Mouse (Mus musculus) myocyte (in vitro differentiated cells): ENCODE measurements around the gene Cd72. TPM values are rescaled to one million over a fixed set of nuclear protein-coding genes. Genes with fewer than 3 reads are reported as not detected.

ENCODE experiments used
- H3K27me3 ChIP-seq: one replicate; pipeline ENCODE4 v1.6.1; 2011; ENCODE audit not compliant: control insufficient read depth, insufficient read depth, insufficient read length
- H3K36me3 ChIP-seq: one replicate; pipeline ENCODE4 v1.6.1; 2011; ENCODE audit not compliant: control insufficient read depth, insufficient read depth
- H3K4me2 ChIP-seq: one replicate; pipeline ENCODE4 v1.6.1; 2011; ENCODE audit warnings: low read depth, control low read depth
- H3K4me3 ChIP-seq: one replicate; pipeline ENCODE4 v1.5.1; 2011; ENCODE audit warnings: mild to moderate bottlenecking, control low read depth, moderate library complexity
- H3K79me2 ChIP-seq: one replicate; pipeline ENCODE4 v1.6.1; 2011; ENCODE audit not compliant: control insufficient read depth, insufficient read depth
- H3ac ChIP-seq: one replicate; pipeline ENCODE4 v1.6.1; 2011; ENCODE audit not compliant: control insufficient read depth, insufficient read length
- CEBPB ChIP-seq: IDR thresholded peaks from 2 replicates; pipeline ENCODE4 v1.6.1; 2011; ENCODE audit warnings: mild to moderate bottlenecking, moderate library complexity; ENCODE audit not compliant: poor library complexity, insufficient read depth, severe bottlenecking
- E2F4 ChIP-seq: IDR thresholded peaks from one replicate; pipeline ENCODE4 v1.6.1; 2011; ENCODE audit warnings: mild to moderate bottlenecking, control low read depth, moderate library complexity; ENCODE audit not compliant: insufficient read depth
- MAX ChIP-seq: IDR thresholded peaks from one replicate; pipeline ENCODE4 v1.6.1; 2011; ENCODE audit warnings: low read depth, mild to moderate bottlenecking, control low read depth
- MYOD1 ChIP-seq, 3 experiments: IDR thresholded peaks; one replicate each; pipeline ENCODE4 v1.6.1; 2011; ENCODE audit warnings: control low read depth in 2 of 3, low read depth in 2 of 3, mild to moderate bottlenecking in 2 of 3, moderate library complexity in 1 of 3; ENCODE audit not compliant: insufficient read length in 2 of 3, control insufficient read depth in 1 of 3
- MYOG ChIP-seq, 3 experiments: IDR thresholded peaks; one replicate each; pipeline ENCODE4 v1.6.1; 2011; ENCODE audit warnings: control low read depth in 2 of 3, low read depth in 2 of 3, mild to moderate bottlenecking in 2 of 3; ENCODE audit not compliant: insufficient read length in 2 of 3, control insufficient read depth in 1 of 3, insufficient read depth in 1 of 3
- POLR2A ChIP-seq: IDR thresholded peaks from one replicate; pipeline ENCODE4 v1.6.1; 2011; ENCODE audit warnings: low read depth, mild to moderate bottlenecking, control low read depth, moderate library complexity; ENCODE audit not compliant: insufficient read length
- POLR2AphosphoS2 ChIP-seq: IDR thresholded peaks from one replicate; pipeline ENCODE4 v1.6.1; 2011; ENCODE audit warnings: low read depth, control low read depth; ENCODE audit not compliant: insufficient read length
- REST ChIP-seq: IDR thresholded peaks from one replicate; pipeline ENCODE4 v1.6.1; 2011; ENCODE audit warnings: mild to moderate bottlenecking, control low read depth, moderate library complexity; ENCODE audit not compliant: insufficient read depth, insufficient read length
- SRF ChIP-seq: IDR thresholded peaks from one replicate; pipeline ENCODE4 v1.6.1; 2011; ENCODE audit warnings: low read depth; ENCODE audit not compliant: control insufficient read depth, insufficient read length
- TCF12 ChIP-seq: IDR thresholded peaks from one replicate; pipeline ENCODE4 v1.6.1; 2011; ENCODE audit warnings: mild to moderate bottlenecking, control low read depth; ENCODE audit not compliant: poor library complexity, insufficient read depth, severe bottlenecking
- TCF3 ChIP-seq: IDR thresholded peaks from one replicate; pipeline ENCODE4 v1.6.1; 2011; ENCODE audit warnings: low read depth, control low read depth; ENCODE audit not compliant: insufficient read length
- USF1 ChIP-seq: IDR thresholded peaks from one replicate; pipeline ENCODE4 v1.6.1; 2011; ENCODE audit warnings: low read depth, mild to moderate bottlenecking, control low read depth, moderate library complexity
- polyA plus RNA-seq: library from polyadenylated mRNA; unstranded; fragments of >200 nt; fragmentation: generic; extraction: Trizol; gene quantifications from one replicate; pipeline ENCODE4 v1.2.1, GENCODE M21; 2012; ENCODE audit warnings: missing spikeins

Cd72 gene
- polyA plus RNA-seq, 1 experiment, result 0.74 TPM

- Histone ChIP-seq H3K36me3 (peaks cover 4% of the 10 kb centered on the region), H3K4me3 (peak overlapping the region; percentile 39), H3ac (no peak overlapping the region), H3K27me3 (no peaks in the 10 kb centered on the region), H3K4me2 (peak overlapping the region; percentile 90), H3K79me2 (no peaks in the 10 kb centered on the region)
- no peak for TF ChIP-seq MAX
- no peak for TF ChIP-seq TCF12
- no peak for TF ChIP-seq TCF3
- no peak for TF ChIP-seq POLR2AphosphoS2
- TF ChIP-seq MYOG (IDR thresholded peaks at IDR 0.05; ENCODE audit: control insufficient read depth in 1 of 3, insufficient read depth in 1 of 3, insufficient read length in 2 of 3, low read depth in 2 of 3), result no peak
Measured at GRCm38 (mm10) chr4:43498983-43499382, 44.6 kb upstream of the Cd72 start.

- peak overlapping the region; percentile 90 for H3K4me2 ChIP-seq
- peaks cover 4% of the 10 kb centered on the region for H3K36me3 ChIP-seq
- no peaks in the 10 kb centered on the region for H3K79me2 ChIP-seq
- H3K27me3 ChIP-seq, result no peaks in the 10 kb centered on the region
- TF ChIP-seq SRF, result no peak
- no peak for TF ChIP-seq POLR2AphosphoS2
- no peak for TF ChIP-seq E2F4
- no peak for TF ChIP-seq CEBPB
- TF ChIP-seq TCF3, result no peak
- no peak for TF ChIP-seq MYOG (IDR thresholded peaks at IDR 0.05; ENCODE audit: control insufficient read depth in 1 of 3, insufficient read depth in 1 of 3, insufficient read length in 2 of 3, low read depth in 2 of 3)
- no peak for TF ChIP-seq MYOD1 (IDR thresholded peaks at IDR 0.05; ENCODE audit: control insufficient read depth in 1 of 3, insufficient read length in 2 of 3, low read depth in 2 of 3)
- no peak for TF ChIP-seq MAX
- TF ChIP-seq POLR2A, result no peak
- TF ChIP-seq USF1, result no peak
- TF ChIP-seq REST, result no peak
- no peak for TF ChIP-seq TCF12
- no peak overlapping the region for H3ac ChIP-seq
- H3K4me3 ChIP-seq, result peak overlapping the region; percentile 39
Measured at GRCm38 (mm10) chr4:43497946-43498345, 43.5 kb upstream of the Cd72 start.

- Histone ChIP-seq H3K79me2 (no peaks in the 10 kb centered on the region), H3K4me2 (no peak overlapping the region), H3K4me3 (no peak overlapping the region), H3ac (no peak overlapping the region), H3K36me3 (peaks cover 4% of the 10 kb centered on the region), H3K27me3 (no peaks in the 10 kb centered on the region)
- TF ChIP-seq E2F4 (no peak), POLR2AphosphoS2 (no peak), REST (no peak), TCF3 (no peak), SRF (no peak), CEBPB (no peak), MYOG (IDR thresholded peaks at IDR 0.05; ENCODE audit: control insufficient read depth in 1 of 3, insufficient read depth in 1 of 3, insufficient read length in 2 of 3, low read depth in 2 of 3) (no peak), MAX (no peak), POLR2A (no peak), TCF12 (no peak), MYOD1 (IDR thresholded peaks at IDR 0.05; ENCODE audit: control insufficient read depth in 1 of 3, insufficient read length in 2 of 3, low read depth in 2 of 3) (no peak), USF1 (no peak)
Measured at GRCm38 (mm10) chr4:43497405-43497804, 43.0 kb upstream of the Cd72 start.

- no peak for TF ChIP-seq POLR2AphosphoS2
- TF ChIP-seq MYOG (IDR thresholded peaks at IDR 0.05; ENCODE audit: control insufficient read depth in 1 of 3, insufficient read depth in 1 of 3, insufficient read length in 2 of 3, low read depth in 2 of 3), result no peak
- no peak for TF ChIP-seq MYOD1 (IDR thresholded peaks at IDR 0.05; ENCODE audit: control insufficient read depth in 1 of 3, insufficient read length in 2 of 3, low read depth in 2 of 3)
- TF ChIP-seq SRF, result no peak
- no peak for TF ChIP-seq CEBPB
- TF ChIP-seq REST, result no peak
- no peak for TF ChIP-seq USF1
- TF ChIP-seq POLR2A, result no peak
- no peak for TF ChIP-seq TCF3
- TF ChIP-seq TCF12, result no peak
- no peak for TF ChIP-seq E2F4
- TF ChIP-seq MAX, result no peak
- no peak overlapping the region for H3K4me2 ChIP-seq
- H3K79me2 ChIP-seq, result no peaks in the 10 kb centered on the region
- H3ac ChIP-seq, result no peak overlapping the region
- H3K27me3 ChIP-seq, result no peaks in the 10 kb centered on the region
- H3K36me3 ChIP-seq, result peaks cover 4% of the 10 kb centered on the region
- H3K4me3 ChIP-seq, result no peak overlapping the region
Measured at GRCm38 (mm10) chr4:43496587-43496986, 42.2 kb upstream of the Cd72 start.

GRCm38 (mm10) chr4:43493846-43494240 lies 39.4 kb upstream of the Cd72 start:
- no peaks in the 10 kb centered on the region for H3K27me3 ChIP-seq
- TF ChIP-seq USF1 (no peak), POLR2A (no peak), MAX (no peak), CEBPB (no peak), TCF3 (no peak), SRF (no peak), MYOD1 (IDR thresholded peaks at IDR 0.05; ENCODE audit: control insufficient read depth in 1 of 3, insufficient read length in 2 of 3, low read depth in 2 of 3) (no peak), E2F4 (no peak), POLR2AphosphoS2 (no peak), MYOG (IDR thresholded peaks at IDR 0.05; ENCODE audit: control insufficient read depth in 1 of 3, insufficient read depth in 1 of 3, insufficient read length in 2 of 3, low read depth in 2 of 3) (no peak), REST (no peak), TCF12 (no peak)
- H3ac ChIP-seq, result peak overlapping the region; percentile 82

More at GRCm38 (mm10) chr4:43493846-43494240, 39.4 kb upstream of the Cd72 start:
- H3K79me2 ChIP-seq, result no peaks in the 10 kb centered on the region
- peak overlapping the region; percentile 80 for H3K4me3 ChIP-seq
- peak overlapping the region; percentile 90 for H3K4me2 ChIP-seq
- peaks cover 4% of the 10 kb centered on the region for H3K36me3 ChIP-seq
